Mouse (Mus musculus): ENCODE measurements around the gene Krtap4-16. TPM values are rescaled to one million over a fixed set of nuclear protein-coding genes. Genes with fewer than 3 reads are reported as not detected.

The Krtap4-16 gene
- polyA plus RNA-seq (2014; fragmentation: Illumina TruSeq; extraction: RNeasy Lipid Tissue Mini Kit (QIAGEN cat#74804); ENCODE audit: low replicate concordance): not detected

DNA sequence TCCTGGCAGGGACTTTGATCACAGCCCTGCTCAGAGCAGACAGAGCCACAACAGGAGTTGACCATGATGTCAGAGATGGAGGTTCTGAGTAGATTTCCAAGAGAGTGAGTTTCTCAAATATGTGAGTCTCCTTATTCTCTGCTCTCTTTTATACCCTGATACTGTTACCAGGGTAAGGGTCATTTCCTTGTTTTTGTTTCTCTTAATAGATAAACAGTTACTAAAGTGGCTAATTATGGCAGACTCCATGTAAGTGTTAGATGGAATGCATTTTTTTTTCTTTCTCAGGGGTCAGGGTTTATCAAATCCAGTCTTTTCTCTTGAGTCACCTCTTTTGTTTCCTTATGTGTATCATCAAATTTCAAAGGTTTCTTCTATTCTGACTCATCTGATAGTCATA, at the start of gene Krtap4-16:
Gene Krtap4-16, minus strand, starts transcription at position 101 of the 400 bp plus-strand sequence.

DNA sequence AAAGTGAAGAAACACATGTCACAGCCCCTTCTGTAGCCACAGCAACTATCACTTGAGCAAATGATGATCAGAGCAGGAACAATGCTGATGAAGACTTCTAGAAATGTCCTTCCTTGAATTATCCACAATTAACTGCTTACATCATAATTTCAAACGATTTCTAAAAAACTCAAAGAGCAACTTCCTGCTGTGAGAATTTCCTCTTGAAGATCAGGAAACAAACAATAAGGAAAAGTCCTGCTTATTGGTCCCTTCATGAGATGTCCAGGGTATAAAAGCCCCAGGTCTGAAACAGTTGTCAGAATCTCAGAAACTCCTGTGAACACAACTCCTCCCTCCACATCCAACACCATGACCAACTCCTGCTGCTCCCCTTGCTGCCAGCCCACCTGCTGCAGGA, 27.5 kb upstream of the Krtap4-16 start, which contains the start of gene Gm11567:
Gene Gm11567, plus strand, starts transcription at position 301 of the 400 bp plus-strand sequence.

DNA sequence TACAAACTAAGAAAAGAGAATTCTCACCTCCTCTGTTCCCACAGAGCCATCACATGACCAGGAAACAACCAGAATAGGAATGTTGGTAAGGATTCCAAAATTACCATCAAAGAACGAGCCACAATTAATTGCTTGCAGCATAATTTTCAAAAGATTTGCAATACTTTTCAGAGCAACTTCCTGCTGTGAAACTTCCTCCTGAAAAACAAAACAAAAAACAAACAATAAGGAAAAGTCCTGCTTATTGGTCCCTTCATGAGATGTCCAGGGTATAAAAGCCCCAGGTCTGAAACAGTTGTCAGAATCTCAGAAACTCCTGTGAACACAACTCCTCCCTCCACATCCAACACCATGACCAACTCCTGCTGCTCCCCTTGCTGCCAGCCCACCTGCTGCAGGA, 21.7 kb upstream of the Krtap4-16 start, which contains the start of gene Krtap9-1:
Gene Krtap9-1, plus strand, starts transcription at position 301 of the 400 bp plus-strand sequence.

DNA sequence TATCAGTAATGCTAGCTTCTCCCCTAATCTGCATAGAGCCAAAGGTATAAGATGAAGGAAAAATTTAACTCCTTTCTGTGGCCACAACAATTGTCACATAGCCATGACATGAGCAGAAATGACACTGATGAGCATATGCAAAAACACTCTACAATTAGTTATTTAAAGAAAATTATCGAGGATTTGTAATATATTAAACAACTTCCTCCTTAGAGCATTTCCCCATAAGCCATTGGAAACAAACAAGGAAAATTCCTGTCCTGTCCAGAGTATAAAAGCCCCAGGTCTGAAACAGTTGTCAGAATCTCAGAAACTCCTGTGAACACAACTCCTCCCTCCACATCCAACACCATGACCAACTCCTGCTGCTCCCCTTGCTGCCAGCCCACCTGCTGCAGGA, 12.8 kb upstream of the Krtap4-16 start, which contains the start of gene Gm11559:
Gene Gm11559, plus strand, starts transcription at position 301 of the 400 bp plus-strand sequence.

DNA sequence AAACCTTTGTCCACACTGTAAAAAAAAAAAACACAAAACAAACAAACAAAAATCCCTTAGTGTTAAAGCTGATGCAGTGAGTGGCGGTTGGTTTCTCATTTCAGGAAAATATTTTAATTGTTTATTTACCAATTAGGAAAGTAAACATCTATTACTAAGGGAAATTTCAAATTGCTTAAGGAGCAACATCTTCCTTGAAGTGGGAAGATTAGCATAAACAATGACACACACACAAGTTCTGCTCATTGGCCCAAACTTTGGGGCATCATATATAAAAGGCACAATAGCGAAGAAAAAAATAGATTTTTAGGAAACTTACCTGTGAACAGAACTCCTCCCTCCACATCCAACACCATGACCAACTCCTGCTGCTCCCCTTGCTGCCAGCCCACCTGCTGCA, 6.2 kb upstream of the Krtap4-16 start, which contains the start of gene Gm11568:
Gene Gm11568, plus strand, starts transcription at position 301 of the 400 bp plus-strand sequence.

DNA sequence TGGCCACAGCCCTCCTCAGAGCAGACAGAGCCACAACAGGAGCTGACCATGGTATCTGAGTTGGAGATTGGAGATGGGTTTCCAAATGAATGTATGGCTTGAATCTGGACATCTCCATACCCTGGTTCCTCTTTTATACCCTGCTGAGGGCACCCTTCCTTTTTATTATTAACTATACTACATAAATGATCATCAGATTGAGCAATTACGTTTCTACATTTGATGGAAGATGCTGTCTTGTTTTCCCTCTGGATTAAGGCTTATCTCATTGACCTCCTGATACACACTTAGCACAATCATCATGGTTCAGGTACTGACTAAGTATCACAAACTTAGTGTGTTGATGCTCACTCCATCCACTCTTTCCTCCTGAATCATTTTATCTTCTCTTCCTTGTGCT, 13.4 kb downstream of the Krtap4-16 start, which contains the start of gene 2300003K06Rik:
Gene 2300003K06Rik, minus strand, starts transcription at position 101 of the 400 bp plus-strand sequence.

DNA sequence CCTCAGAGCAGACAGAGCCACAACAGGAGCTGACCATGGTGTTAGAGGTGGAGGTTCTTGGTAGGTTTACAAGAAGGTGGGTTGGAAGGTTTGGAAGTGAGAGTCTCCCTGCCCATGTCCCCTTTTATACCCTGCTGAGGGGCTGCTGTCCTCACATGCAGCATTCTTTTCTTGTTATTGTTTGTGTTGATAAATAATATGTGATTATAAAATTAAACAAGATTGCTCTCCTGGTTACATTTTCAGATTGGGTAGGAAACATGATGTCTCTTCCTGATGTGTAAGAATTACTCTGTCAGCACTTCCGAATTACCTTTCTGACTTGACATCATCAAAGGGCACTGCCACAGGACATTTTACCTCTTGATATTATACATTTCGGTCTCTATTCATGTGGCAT, 35.8 kb downstream of the Krtap4-16 start, which contains the start of gene Gm11564:
Gene Gm11564, minus strand, starts transcription at position 101 of the 400 bp plus-strand sequence.

DNA sequence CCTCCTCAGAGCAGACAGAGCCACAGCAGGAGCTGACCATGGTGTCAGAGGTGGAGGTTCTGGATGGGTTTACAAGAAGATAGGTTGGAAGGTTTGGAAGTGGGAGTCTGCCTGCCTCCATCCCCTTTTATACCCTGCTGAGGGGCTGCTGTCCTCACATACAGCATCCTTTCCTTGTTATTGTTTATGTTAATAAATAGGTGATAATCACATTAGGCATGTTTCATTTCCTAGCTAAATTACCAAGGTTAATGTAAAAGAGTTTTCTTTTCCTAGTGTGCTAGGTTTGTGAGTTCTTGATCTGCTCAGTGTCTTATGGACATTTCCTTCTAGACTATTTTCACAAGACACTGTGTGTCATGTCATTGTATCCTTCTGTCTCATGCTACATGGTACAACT, 41.6 kb downstream of the Krtap4-16 start, which contains the start of gene Krtap4-13:
Gene Krtap4-13, minus strand, starts transcription at position 101 of the 400 bp plus-strand sequence.

DNA sequence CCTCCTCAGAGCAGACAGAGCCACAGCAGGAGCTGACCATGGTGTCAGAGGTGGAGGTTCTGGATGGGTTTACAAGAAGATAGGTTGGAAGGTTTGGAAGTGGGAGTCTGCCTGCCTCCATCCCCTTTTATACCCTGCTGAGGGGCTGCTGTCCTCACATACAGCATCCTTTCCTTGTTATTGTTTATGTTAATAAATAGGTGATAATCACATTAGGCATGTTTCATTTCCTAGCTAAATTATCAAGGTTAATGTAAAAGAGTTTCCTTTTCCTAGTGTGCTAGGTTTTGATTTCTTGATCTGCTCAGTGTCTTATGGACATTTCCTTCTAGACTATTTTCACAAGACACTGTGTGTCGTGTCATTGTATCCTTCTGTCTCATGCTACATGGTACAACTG, 47.1 kb downstream of the Krtap4-16 start, which contains the start of gene Gm11554:
Gene Gm11554, minus strand, starts transcription at position 101 of the 400 bp plus-strand sequence.

Other genes starting within 250 kb of the Krtap4-16 start
- gene Gm11938, start 248.3 kb downstream of the Krtap4-16 start, polyA plus RNA-seq (2014; fragmentation: Illumina TruSeq; extraction: RNeasy Lipid Tissue Mini Kit (QIAGEN cat#74804); ENCODE audit: low replicate concordance): not detected
- not detected for gene Gm11937, start 241.4 kb downstream of the Krtap4-16 start, polyA plus RNA-seq (2014; fragmentation: Illumina TruSeq; extraction: RNeasy Lipid Tissue Mini Kit (QIAGEN cat#74804); ENCODE audit: low replicate concordance)
- gene Krtap2-4, start 236.8 kb downstream of the Krtap4-16 start, polyA plus RNA-seq (2014; fragmentation: Illumina TruSeq; extraction: RNeasy Lipid Tissue Mini Kit (QIAGEN cat#74804); ENCODE audit: low replicate concordance): not detected
- gene Gm11562, start 231.2 kb downstream of the Krtap4-16 start, polyA plus RNA-seq (2014; fragmentation: Illumina TruSeq; extraction: RNeasy Lipid Tissue Mini Kit (QIAGEN cat#74804); ENCODE audit: low replicate concordance): not detected
- not detected for gene Krtap4-1, start 223.4 kb downstream of the Krtap4-16 start, polyA plus RNA-seq (2014; fragmentation: Illumina TruSeq; extraction: RNeasy Lipid Tissue Mini Kit (QIAGEN cat#74804); ENCODE audit: low replicate concordance)
- not detected for gene Krtap4-2, start 216.5 kb downstream of the Krtap4-16 start, polyA plus RNA-seq (2014; fragmentation: Illumina TruSeq; extraction: RNeasy Lipid Tissue Mini Kit (QIAGEN cat#74804); ENCODE audit: low replicate concordance)
- not detected for gene Krtap4-7, start 207.5 kb downstream of the Krtap4-16 start, polyA plus RNA-seq (2014; fragmentation: Illumina TruSeq; extraction: RNeasy Lipid Tissue Mini Kit (QIAGEN cat#74804); ENCODE audit: low replicate concordance)
- gene Gm11555, start 201.4 kb downstream of the Krtap4-16 start, polyA plus RNA-seq (2014; fragmentation: Illumina TruSeq; extraction: RNeasy Lipid Tissue Mini Kit (QIAGEN cat#74804); ENCODE audit: low replicate concordance): not detected
- not detected for gene Gm11563, start 192.6 kb downstream of the Krtap4-16 start, polyA plus RNA-seq (2014; fragmentation: Illumina TruSeq; extraction: RNeasy Lipid Tissue Mini Kit (QIAGEN cat#74804); ENCODE audit: low replicate concordance)
- not detected for gene Krtap4-6, start 185.6 kb downstream of the Krtap4-16 start, polyA plus RNA-seq (2014; fragmentation: Illumina TruSeq; extraction: RNeasy Lipid Tissue Mini Kit (QIAGEN cat#74804); ENCODE audit: low replicate concordance)
- not detected for gene Gm14190, start 160.9 kb downstream of the Krtap4-16 start, polyA plus RNA-seq (2014; fragmentation: Illumina TruSeq; extraction: RNeasy Lipid Tissue Mini Kit (QIAGEN cat#74804); ENCODE audit: low replicate concordance)
- gene Gm14180, start 117.3 kb downstream of the Krtap4-16 start, polyA plus RNA-seq (2014; fragmentation: Illumina TruSeq; extraction: RNeasy Lipid Tissue Mini Kit (QIAGEN cat#74804); ENCODE audit: low replicate concordance): not detected
- not detected for gene Gm11595, start 78.7 kb downstream of the Krtap4-16 start, polyA plus RNA-seq (2014; fragmentation: Illumina TruSeq; extraction: RNeasy Lipid Tissue Mini Kit (QIAGEN cat#74804); ENCODE audit: low replicate concordance)
- not detected for gene Krtap4-8, start 70.9 kb downstream of the Krtap4-16 start, polyA plus RNA-seq (2014; fragmentation: Illumina TruSeq; extraction: RNeasy Lipid Tissue Mini Kit (QIAGEN cat#74804); ENCODE audit: low replicate concordance)
- gene Krtap4-9, start 66.4 kb downstream of the Krtap4-16 start, polyA plus RNA-seq (2014; fragmentation: Illumina TruSeq; extraction: RNeasy Lipid Tissue Mini Kit (QIAGEN cat#74804); ENCODE audit: low replicate concordance): not detected
- gene Gm11596, start 58.1 kb downstream of the Krtap4-16 start, polyA plus RNA-seq (2014; fragmentation: Illumina TruSeq; extraction: RNeasy Lipid Tissue Mini Kit (QIAGEN cat#74804); ENCODE audit: low replicate concordance): not detected
- not detected for gene Gm11569, start 52.7 kb downstream of the Krtap4-16 start, polyA plus RNA-seq (2014; fragmentation: Illumina TruSeq; extraction: RNeasy Lipid Tissue Mini Kit (QIAGEN cat#74804); ENCODE audit: low replicate concordance)
- not detected for gene Gm11554, start 47.2 kb downstream of the Krtap4-16 start, polyA plus RNA-seq (2014; fragmentation: Illumina TruSeq; extraction: RNeasy Lipid Tissue Mini Kit (QIAGEN cat#74804); ENCODE audit: low replicate concordance)
- gene Krtap4-13, start 41.7 kb downstream of the Krtap4-16 start, polyA plus RNA-seq (2014; fragmentation: Illumina TruSeq; extraction: RNeasy Lipid Tissue Mini Kit (QIAGEN cat#74804); ENCODE audit: low replicate concordance): not detected
- gene Gm11564, start 35.9 kb downstream of the Krtap4-16 start, polyA plus RNA-seq (2014; fragmentation: Illumina TruSeq; extraction: RNeasy Lipid Tissue Mini Kit (QIAGEN cat#74804); ENCODE audit: low replicate concordance): not detected
- gene 2300003K06Rik, start 13.5 kb downstream of the Krtap4-16 start, polyA plus RNA-seq (2014; fragmentation: Illumina TruSeq; extraction: RNeasy Lipid Tissue Mini Kit (QIAGEN cat#74804); ENCODE audit: low replicate concordance): not detected
- gene Gm11568, start 6.3 kb upstream of the Krtap4-16 start, polyA plus RNA-seq (2014; fragmentation: Illumina TruSeq; extraction: RNeasy Lipid Tissue Mini Kit (QIAGEN cat#74804); ENCODE audit: low replicate concordance): not detected
- not detected for gene Gm11559, start 12.9 kb upstream of the Krtap4-16 start, polyA plus RNA-seq (2014; fragmentation: Illumina TruSeq; extraction: RNeasy Lipid Tissue Mini Kit (QIAGEN cat#74804); ENCODE audit: low replicate concordance)
- not detected for gene Krtap9-1, start 21.8 kb upstream of the Krtap4-16 start, polyA plus RNA-seq (2014; fragmentation: Illumina TruSeq; extraction: RNeasy Lipid Tissue Mini Kit (QIAGEN cat#74804); ENCODE audit: low replicate concordance)
- gene Gm11567, start 27.6 kb upstream of the Krtap4-16 start, polyA plus RNA-seq (2014; fragmentation: Illumina TruSeq; extraction: RNeasy Lipid Tissue Mini Kit (QIAGEN cat#74804); ENCODE audit: low replicate concordance): not detected
- not detected for gene Krtap31-1, start 56.3 kb upstream of the Krtap4-16 start, polyA plus RNA-seq (2014; fragmentation: Illumina TruSeq; extraction: RNeasy Lipid Tissue Mini Kit (QIAGEN cat#74804); ENCODE audit: low replicate concordance)
- gene Gm11565, start 63.1 kb upstream of the Krtap4-16 start, polyA plus RNA-seq (2014; fragmentation: Illumina TruSeq; extraction: RNeasy Lipid Tissue Mini Kit (QIAGEN cat#74804); ENCODE audit: low replicate concordance): not detected
- not detected for gene Krtap31-2, start 84.7 kb upstream of the Krtap4-16 start, polyA plus RNA-seq (2014; fragmentation: Illumina TruSeq; extraction: RNeasy Lipid Tissue Mini Kit (QIAGEN cat#74804); ENCODE audit: low replicate concordance)
- not detected for gene Krtap9-5, start 96.9 kb upstream of the Krtap4-16 start, polyA plus RNA-seq (2014; fragmentation: Illumina TruSeq; extraction: RNeasy Lipid Tissue Mini Kit (QIAGEN cat#74804); ENCODE audit: low replicate concordance)
- not detected for gene Krtap29-1, start 127.4 kb upstream of the Krtap4-16 start, polyA plus RNA-seq (2014; fragmentation: Illumina TruSeq; extraction: RNeasy Lipid Tissue Mini Kit (QIAGEN cat#74804); ENCODE audit: low replicate concordance)
- not detected for gene Krtap16-1, start 135.0 kb upstream of the Krtap4-16 start, polyA plus RNA-seq (2014; fragmentation: Illumina TruSeq; extraction: RNeasy Lipid Tissue Mini Kit (QIAGEN cat#74804); ENCODE audit: low replicate concordance)
- gene Krtap17-1, start 142.4 kb upstream of the Krtap4-16 start, polyA plus RNA-seq (2014; fragmentation: Illumina TruSeq; extraction: RNeasy Lipid Tissue Mini Kit (QIAGEN cat#74804); ENCODE audit: low replicate concordance): not detected
- not detected for gene Krt33a, start 164.6 kb upstream of the Krtap4-16 start, polyA plus RNA-seq (2014; fragmentation: Illumina TruSeq; extraction: RNeasy Lipid Tissue Mini Kit (QIAGEN cat#74804); ENCODE audit: low replicate concordance)
- not detected for gene Krt33b, start 178.3 kb upstream of the Krtap4-16 start, polyA plus RNA-seq (2014; fragmentation: Illumina TruSeq; extraction: RNeasy Lipid Tissue Mini Kit (QIAGEN cat#74804); ENCODE audit: low replicate concordance)
- gene Krt34, start 189.9 kb upstream of the Krtap4-16 start, polyA plus RNA-seq (2014; fragmentation: Illumina TruSeq; extraction: RNeasy Lipid Tissue Mini Kit (QIAGEN cat#74804); ENCODE audit: low replicate concordance): not detected
- not detected for gene Krt31, start 198.9 kb upstream of the Krtap4-16 start, polyA plus RNA-seq (2014; fragmentation: Illumina TruSeq; extraction: RNeasy Lipid Tissue Mini Kit (QIAGEN cat#74804); ENCODE audit: low replicate concordance)
- gene Krt32, start 236.6 kb upstream of the Krtap4-16 start, polyA plus RNA-seq (2014; fragmentation: Illumina TruSeq; extraction: RNeasy Lipid Tissue Mini Kit (QIAGEN cat#74804); ENCODE audit: low replicate concordance): not detected
- gene Krt35, start 244.6 kb upstream of the Krtap4-16 start, polyA plus RNA-seq (2014; fragmentation: Illumina TruSeq; extraction: RNeasy Lipid Tissue Mini Kit (QIAGEN cat#74804); ENCODE audit: low replicate concordance): not detected

Data from small intestine, adult 10 weeks (tissue).